Mouse (Mus musculus) small intestine, adult 2 months (tissue): ENCODE measurements around the gene C330007P06Rik.

ENCODE experiments used
- CTCF ChIP-seq: fragments of 200-500 bp; IDR thresholded peaks from 2 replicates; pipeline ENCODE4 v1.5.1; 2012; ENCODE audit warnings: low read depth, mild to moderate bottlenecking, control low read depth, inconsistent platforms, low read length, moderate library complexity, mixed read lengths; ENCODE audit not compliant: insufficient replicate concordance, insufficient read length; ENCODE audit errors: extremely low read depth
- POLR2A ChIP-seq: fragments of 200-500 bp; IDR thresholded peaks from 2 replicates; pipeline ENCODE4 v1.6.1; 2012; ENCODE audit warnings: low read depth, mild to moderate bottlenecking, control low read depth, inconsistent platforms, low read length, moderate library complexity

- TF ChIP-seq CTCF (no peak), POLR2A (no peak)
Observed at GRCm38 (mm10) chrX:36789360-36789759, 84.6 kb downstream of the C330007P06Rik start.
